Mouse (Mus musculus): Measurements from ENCODE around the gene Prkcb. TPM values are rescaled to one million over a fixed set of nuclear protein-coding genes. Genes with fewer than 3 reads are reported as not detected.

The Prkcb gene
- total and polyA plus RNA-seq, 2 experiments from 2014 or later = 196 to 307 TPM

DNA sequence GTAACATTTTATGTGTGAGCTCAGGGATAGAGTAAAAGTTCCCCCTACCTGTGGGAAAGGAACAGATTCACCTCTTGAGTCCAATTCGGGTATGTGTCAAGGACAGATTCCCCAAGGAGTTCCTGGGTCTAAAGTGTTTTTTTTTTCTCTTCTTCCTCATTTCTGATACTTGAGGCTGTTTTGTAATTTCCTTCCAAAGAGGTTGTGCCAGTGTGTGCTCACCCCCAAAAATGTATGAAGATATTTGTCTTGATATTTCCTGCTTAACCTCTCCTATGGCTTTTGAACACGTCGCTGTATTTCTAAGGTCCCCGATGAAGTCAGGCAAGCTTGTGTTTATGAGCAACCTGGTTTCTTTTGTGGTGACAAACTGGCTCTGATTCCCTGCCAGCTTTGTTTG lies 30.0 kb upstream of the Prkcb start:
- Histone ChIP-seq H3K27me3 (ENCODE audit: insufficient read depth, low read length) (no peaks in the 10 kb centered on the region), H3K4me1 (ENCODE audit: insufficient read depth, low read length) (no peaks in the 10 kb centered on the region), H3K4me2 (ENCODE audit: low read depth, low read length, poor library complexity, severe bottlenecking) (no peak overlapping the region), H3K4me3 (ENCODE audit: low read depth, low read length) (no peak overlapping the region), H3K27ac (ENCODE audit: low read depth, low read length) (no peak overlapping the region), H3K9ac (replicated peaks; ENCODE audit: low read length, poor library complexity, severe bottlenecking) (no peak overlapping the region), H3K36me3 (ENCODE audit: insufficient read depth, low read length) (no peaks in the 10 kb centered on the region), H3K9me3 (ENCODE audit: low read length) (no peaks in the 10 kb centered on the region)
- no peak for TF ChIP-seq CTCF (IDR thresholded peaks at IDR 0.05)
- 86% methylated on average over 4 of the region's 4 CpGs for WGBS
- ATAC-seq (ENCODE audit: low FRiP score) (no peak), DNase-seq (ENCODE audit: low spot score) (no peak)

DNA sequence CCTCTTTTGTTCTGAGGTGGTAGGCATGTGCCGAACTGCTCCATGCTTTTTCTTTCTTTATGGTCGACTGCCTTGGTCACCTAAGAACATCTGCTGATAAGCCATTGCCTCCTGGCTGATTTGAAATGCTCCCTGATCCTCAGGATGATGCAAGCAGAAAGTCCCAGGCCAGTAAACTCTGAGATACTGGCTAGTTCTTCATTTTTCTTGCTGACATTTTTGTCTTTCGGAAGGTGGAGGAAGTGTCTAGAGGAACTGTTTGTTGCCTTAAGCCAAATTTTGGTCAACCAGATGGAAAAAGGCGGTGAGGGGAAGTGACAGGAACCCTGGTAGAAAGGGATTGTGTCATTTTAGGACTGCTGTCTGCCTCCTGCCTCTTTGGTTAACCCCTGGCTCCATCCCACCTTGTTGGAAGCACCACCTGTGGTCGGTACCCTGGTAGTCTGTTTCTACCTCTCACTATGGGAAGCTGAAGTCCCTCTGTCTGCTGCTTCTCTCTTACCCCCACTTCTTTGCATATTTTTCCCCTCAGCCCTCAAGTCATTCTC lies 28.4 kb upstream of the Prkcb start:
- no peak for ATAC-seq (ENCODE audit: low FRiP score)
- WGBS = 84% methylated on average over 5 of the region's 5 CpGs
- Histone ChIP-seq H3K27ac (ENCODE audit: low read depth, low read length) (no peak overlapping the region), H3K9me3 (ENCODE audit: low read length) (no peaks in the 10 kb centered on the region), H3K4me3 (ENCODE audit: low read depth, low read length) (no peak overlapping the region), H3K9ac (replicated peaks; ENCODE audit: low read length, poor library complexity, severe bottlenecking) (no peak overlapping the region), H3K27me3 (ENCODE audit: insufficient read depth, low read length) (no peaks in the 10 kb centered on the region), H3K4me2 (ENCODE audit: low read depth, low read length, poor library complexity, severe bottlenecking) (no peak overlapping the region), H3K36me3 (ENCODE audit: insufficient read depth, low read length) (no peaks in the 10 kb centered on the region), H3K4me1 (ENCODE audit: insufficient read depth, low read length) (no peaks in the 10 kb centered on the region)
- no peak for TF ChIP-seq CTCF (IDR thresholded peaks at IDR 0.05)
- DNase-seq (ENCODE audit: low spot score) = no peak

- Histone ChIP-seq H3K4me2 (ENCODE audit: low read depth, low read length, poor library complexity, severe bottlenecking) (no peak overlapping the region), H3K9ac (replicated peaks; ENCODE audit: low read length, poor library complexity, severe bottlenecking) (no peak overlapping the region), H3K27me3 (ENCODE audit: insufficient read depth, low read length) (no peaks in the 10 kb centered on the region), H3K9me3 (ENCODE audit: low read length) (no peaks in the 10 kb centered on the region), H3K4me1 (ENCODE audit: insufficient read depth, low read length) (no peaks in the 10 kb centered on the region), H3K36me3 (ENCODE audit: insufficient read depth, low read length) (no peaks in the 10 kb centered on the region), H3K27ac (ENCODE audit: low read depth, low read length) (no peak overlapping the region), H3K4me3 (ENCODE audit: low read depth, low read length) (no peak overlapping the region)
- DNase-seq (ENCODE audit: low spot score) (no peak), ATAC-seq (ENCODE audit: low FRiP score) (no peak)
- WGBS = 80% methylated on average over 4 of the region's 4 CpGs
- no peak for TF ChIP-seq CTCF (IDR thresholded peaks at IDR 0.05)
Observed at GRCm38 (mm10) chr7:122268983-122269486, 19.5 kb upstream of the Prkcb start.

GRCm38 (mm10) chr7:122272334-122272733 lies 16.2 kb upstream of the Prkcb start:
- Histone ChIP-seq H3K36me3 (ENCODE audit: insufficient read depth, low read length) (no peaks in the 10 kb centered on the region), H3K27ac (ENCODE audit: low read depth, low read length) (no peak overlapping the region), H3K4me1 (ENCODE audit: insufficient read depth, low read length) (no peaks in the 10 kb centered on the region), H3K27me3 (ENCODE audit: insufficient read depth, low read length) (no peaks in the 10 kb centered on the region), H3K9ac (replicated peaks; ENCODE audit: low read length, poor library complexity, severe bottlenecking) (no peak overlapping the region), H3K4me3 (ENCODE audit: low read depth, low read length) (no peak overlapping the region), H3K9me3 (ENCODE audit: low read length) (no peaks in the 10 kb centered on the region), H3K4me2 (ENCODE audit: low read depth, low read length, poor library complexity, severe bottlenecking) (no peak overlapping the region)
- WGBS = 75% methylated on average over 2 of the region's 2 CpGs
- no peak for ATAC-seq (ENCODE audit: low FRiP score)
- DNase-seq (ENCODE audit: low spot score) = no peak
- no peak for TF ChIP-seq CTCF (IDR thresholded peaks at IDR 0.05)

GRCm38 (mm10) chr7:122279580-122279979 lies 9.0 kb upstream of the Prkcb start:
- no peak for TF ChIP-seq CTCF (IDR thresholded peaks at IDR 0.05)
- Histone ChIP-seq H3K4me3 (ENCODE audit: low read depth, low read length) (no peak overlapping the region), H3K9ac (replicated peaks; ENCODE audit: low read length, poor library complexity, severe bottlenecking) (no peak overlapping the region), H3K4me1 (ENCODE audit: insufficient read depth, low read length) (no peaks in the 10 kb centered on the region), H3K27ac (ENCODE audit: low read depth, low read length) (no peak overlapping the region), H3K9me3 (ENCODE audit: low read length) (no peaks in the 10 kb centered on the region), H3K27me3 (ENCODE audit: insufficient read depth, low read length) (no peaks in the 10 kb centered on the region), H3K36me3 (ENCODE audit: insufficient read depth, low read length) (no peaks in the 10 kb centered on the region), H3K4me2 (ENCODE audit: low read depth, low read length, poor library complexity, severe bottlenecking) (no peak overlapping the region)
- DNase-seq (ENCODE audit: low spot score) = no peak
- ATAC-seq (ENCODE audit: low FRiP score) = no peak
- 87% methylated on average over 9 of the region's 9 CpGs for WGBS

DNA sequence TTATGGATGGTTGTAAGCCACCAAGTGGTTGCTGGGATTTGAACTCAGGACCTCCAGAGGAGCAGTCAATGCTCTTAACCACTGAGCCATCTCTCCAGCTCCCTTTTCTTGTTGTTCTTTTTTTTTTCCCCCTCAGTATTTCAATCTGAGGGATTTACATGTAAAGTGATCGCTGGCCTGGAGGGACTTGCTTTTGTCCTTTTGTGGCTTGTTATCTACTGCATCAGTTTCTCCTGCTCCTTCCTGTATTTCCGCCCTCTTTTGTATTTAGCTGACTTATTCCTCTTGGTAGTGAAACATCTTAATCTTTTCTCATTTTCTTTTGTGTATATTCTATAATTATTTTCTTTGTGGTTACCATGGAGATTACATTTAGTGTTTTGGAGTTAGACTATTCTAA lies 8.2 kb upstream of the Prkcb start:
- no peaks in the 10 kb centered on the region for H3K27me3 ChIP-seq (ENCODE audit: insufficient read depth, low read length)
- no peak overlapping the region for H3K4me2 ChIP-seq (ENCODE audit: low read depth, low read length, poor library complexity, severe bottlenecking)
- TF ChIP-seq CTCF (IDR thresholded peaks at IDR 0.05) = no peak
- no peaks in the 10 kb centered on the region for H3K36me3 ChIP-seq (ENCODE audit: insufficient read depth, low read length)
- 50% methylated on average over 2 of the region's 2 CpGs for WGBS
- H3K27ac ChIP-seq (ENCODE audit: low read depth, low read length) = no peak overlapping the region
- no peak overlapping the region for H3K9ac ChIP-seq (replicated peaks; ENCODE audit: low read length, poor library complexity, severe bottlenecking)
- DNase-seq (ENCODE audit: low spot score) (no peak), ATAC-seq (ENCODE audit: low FRiP score) (no peak)
- H3K4me3 ChIP-seq (ENCODE audit: low read depth, low read length) = no peak overlapping the region
- H3K9me3 ChIP-seq (ENCODE audit: low read length) = no peaks in the 10 kb centered on the region
- no peaks in the 10 kb centered on the region for H3K4me1 ChIP-seq (ENCODE audit: insufficient read depth, low read length)

Measured in midbrain, postnatal 0 days (tissue).